Comparison of ENCODE assay signal across 10 mouse cellular contexts in genomic region chrX:164763764-164764445, GRCm38 (mm10).
DNase-seq lines count a peak whose midpoint lies in the region; ATAC-seq and TF ChIP-seq lines count a peak whose summit lies in the region.
"Had no signal": no experiment of that assay in that cellular context is flagged by ENCODE, and none has a peak within 500 bp of the region (broad histone marks: within the 10 kb centered on the region; RNA-seq: fewer than 3 reads in every experiment).

No protein-coding gene starts in this region.

- no peaks in the 10 kb centered on the region for H3K36me3 ChIP-seq in heart, adult 2 months (ENCODE audit: control insufficient read depth, insufficient read depth, low read length)
- no peaks in the 10 kb centered on the region for H3K36me3 ChIP-seq in kidney, embryonic 15.5 days
- H3K36me3 ChIP-seq: liver, embryonic 15.5 days had no signal

- no peak overlapping the region for H3K9ac ChIP-seq in heart, adult 2 months (ENCODE audit: low read depth, low read length)
- no peak overlapping the region for H3K9ac ChIP-seq in kidney, embryonic 15.5 days
- H3K9ac ChIP-seq: liver, embryonic 15.5 days had no signal

- no peak overlapping the region for H3K4me2 ChIP-seq in kidney, embryonic 15.5 days
- H3K4me2 ChIP-seq: liver, embryonic 15.5 days had no signal

- H3K27ac ChIP-seq in heart, adult 2 months, result no peak overlapping the region
- no peak overlapping the region for H3K27ac ChIP-seq in kidney, embryonic 15.5 days
- H3K27ac ChIP-seq: liver, embryonic 15.5 days had no signal

- H3K4me3 ChIP-seq in heart, adult 2 months, result no peak overlapping the region
- no peak overlapping the region for H3K4me3 ChIP-seq in kidney, embryonic 15.5 days (replicated peaks)
- H3K4me3 ChIP-seq: erythroblast, embryonic 14.5 days; liver, embryonic 15.5 days had no signal

- H3K27me3 ChIP-seq in heart, adult 2 months (ENCODE audit: control insufficient read depth, insufficient read depth, low read length), result no peaks in the 10 kb centered on the region
- H3K27me3 ChIP-seq in kidney, embryonic 15.5 days, result peaks cover 9% of the 10 kb centered on the region
- H3K27me3 ChIP-seq: liver, embryonic 15.5 days had no signal

- 44% methylated on average over 2 of the region's 2 CpGs for WGBS in heart, adult 2 months
- WGBS in kidney, embryonic 15.5 days, result 55% methylated on average over 2 of the region's 2 CpGs

- no peak for TF ChIP-seq CTCF in heart, adult 2 months (IDR thresholded peaks at IDR 0.05)

- no peak for TF ChIP-seq EP300 in heart, adult 2 months (IDR thresholded peaks at IDR 0.05; ENCODE audit: insufficient read depth, low read depth, low read length)

- peak; percentile 28 for DNase-seq in heart, postnatal 4 days
- DNase-seq in heart, adult 2 months, result no peak
- DNase-seq in right cerebral cortex, postnatal 10 days (ENCODE audit: low spot score in 2 of 2), result peak; percentile 29 to 35
- no peak for DNase-seq in right cerebral cortex, postnatal 25 days
- peak; percentile 1 for DNase-seq in retina, embryonic 14.5 days (ENCODE audit: low spot score)
- no peak for DNase-seq in T-cell, adult 2 months (ENCODE audit: low spot score)
- DNase-seq in cerebellum, adult 11 months, result no peak

- H3K4me1 ChIP-seq in heart, adult 2 months (ENCODE audit: control insufficient read depth, insufficient read depth, low read length), result no peaks in the 10 kb centered on the region
- no peaks in the 10 kb centered on the region for H3K4me1 ChIP-seq in kidney, embryonic 15.5 days
- H3K4me1 ChIP-seq: liver, embryonic 15.5 days had no signal

- no peaks in the 10 kb centered on the region for H3K9me3 ChIP-seq in kidney, embryonic 15.5 days (replicated peaks)
- H3K9me3 ChIP-seq: liver, embryonic 15.5 days had no signal

- TF ChIP-seq POLR2A in heart, adult 2 months (IDR thresholded peaks at IDR 0.05; ENCODE audit: insufficient read depth, low read depth, low read length), result no peak

- intact Hi-C loops in heart, adult 2 months (cut with DNase I), result no loop called here

- ATAC-seq in kidney, embryonic 15.5 days (replicated peaks; ENCODE audit: low FRiP score), result peak; percentile 79

- H3K79me2 ChIP-seq in heart, adult 2 months (replicated peaks; ENCODE audit: control insufficient read depth, insufficient read depth, low read length), result no peaks in the 10 kb centered on the region

Comparison
In these comparisons a context has a peak if more than half of its experiments do, and no peak if none do; other contexts are left out.
1. DNase-seq: peak in heart, postnatal 4 days (single experiment), right cerebral cortex, postnatal 10 days (2 of 2) and retina, embryonic 14.5 days (single experiment); none in heart, adult 2 months (0 of 2), right cerebral cortex, postnatal 25 days (single experiment), T-cell, adult 2 months (single experiment) and cerebellum, adult 11 months (single experiment).